Mouse (Mus musculus): Measurements from ENCODE around the gene Ebf1. TPM values are rescaled to one million over a fixed set of nuclear protein-coding genes. Genes with fewer than 3 reads are reported as not detected.
A peak's percentile ranks its signal among the peaks of the same experiment; 100 is the strongest.

The Ebf1 gene
- polyA plus RNA-seq, 1 experiment from 2014 or later = 26.9 TPM

DNA sequence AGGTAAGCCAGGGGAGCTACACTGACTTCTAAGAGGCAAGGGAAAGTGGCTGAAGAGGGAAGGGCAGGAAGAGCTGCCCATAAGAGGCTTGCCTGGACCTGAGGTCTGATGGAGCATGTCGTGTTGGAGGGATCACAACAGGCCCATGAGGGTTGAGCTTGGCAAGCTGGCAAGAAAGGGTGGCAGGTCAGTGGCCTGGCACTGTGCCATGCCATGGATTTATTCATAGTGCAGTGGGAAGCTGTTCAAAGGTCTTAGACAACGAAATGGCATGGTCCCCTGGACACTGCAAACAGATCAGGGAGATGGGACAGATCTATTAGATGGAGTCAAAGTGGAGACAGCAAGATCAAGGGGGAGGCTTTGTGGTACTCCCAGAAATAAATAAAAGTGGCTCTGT is 24.4 kb downstream of the Ebf1 start:
- no peak for ATAC-seq (ENCODE audit: low FRiP score, low TSS enrichment)
- no peaks in the 10 kb centered on the region for H3K9me3 ChIP-seq (ENCODE audit: control insufficient read depth, low read length)
- no peak overlapping the region for H3K4me3 ChIP-seq (ENCODE audit: low read length)
- no peak overlapping the region for H3K4me2 ChIP-seq (replicated peaks; ENCODE audit: low read depth, low read length)
- no peaks in the 10 kb centered on the region for H3K4me1 ChIP-seq (ENCODE audit: control insufficient read depth, insufficient read depth, low read length)
- H3K36me3 ChIP-seq (ENCODE audit: control insufficient read depth, insufficient read depth, low read length) = no peaks in the 10 kb centered on the region
- no peaks in the 10 kb centered on the region for H3K27me3 ChIP-seq (ENCODE audit: control insufficient read depth, insufficient read depth, low read length)
- WGBS = 74% methylated on average over 2 of the region's 2 CpGs
- H3K9ac ChIP-seq (ENCODE audit: low read depth, low read length) = no peak overlapping the region
- H3K27ac ChIP-seq (ENCODE audit: low read depth, low read length) = no peak overlapping the region

DNA sequence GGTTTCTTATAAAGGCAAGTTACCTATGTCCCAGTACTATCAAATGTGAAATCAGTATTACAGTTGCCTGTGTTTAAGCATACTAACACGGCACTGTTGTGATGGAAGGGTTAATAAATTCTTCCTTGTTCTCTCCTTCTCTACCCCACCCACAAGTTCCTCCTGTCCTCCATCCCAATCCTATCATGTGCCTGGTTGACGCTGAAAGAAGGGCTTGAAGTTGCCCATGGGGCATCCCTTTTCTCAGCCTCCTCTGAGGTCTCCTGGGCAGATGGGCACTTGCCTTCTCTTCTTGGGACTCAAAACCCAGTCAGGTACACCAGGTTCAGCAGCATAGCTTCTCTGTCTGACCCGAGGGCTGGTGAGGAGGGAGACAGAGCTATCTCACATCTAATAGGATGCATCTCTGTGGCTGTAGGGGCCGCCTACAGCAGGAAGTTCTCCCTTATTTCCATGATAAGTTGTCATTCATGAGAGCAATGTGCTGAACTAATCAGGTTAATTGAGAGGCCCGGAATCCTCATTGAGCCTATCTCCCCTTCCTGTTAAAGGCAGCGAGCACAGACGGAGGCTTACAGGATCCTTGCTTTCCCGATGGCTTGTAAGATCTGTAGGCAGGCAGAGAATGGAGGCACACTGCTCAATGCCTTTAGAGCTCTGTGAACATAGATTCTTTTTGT is 37.4 kb downstream of the Ebf1 start:
- no peak for ATAC-seq (ENCODE audit: low FRiP score, low TSS enrichment)
- Histone ChIP-seq H3K27ac (ENCODE audit: low read depth, low read length) (no peak overlapping the region), H3K9ac (ENCODE audit: low read depth, low read length) (no peak overlapping the region), H3K27me3 (ENCODE audit: control insufficient read depth, insufficient read depth, low read length) (no peaks in the 10 kb centered on the region), H3K4me3 (ENCODE audit: low read length) (no peak overlapping the region), H3K36me3 (ENCODE audit: control insufficient read depth, insufficient read depth, low read length) (no peaks in the 10 kb centered on the region), H3K4me2 (replicated peaks; ENCODE audit: low read depth, low read length) (no peak overlapping the region), H3K9me3 (ENCODE audit: control insufficient read depth, low read length) (no peaks in the 10 kb centered on the region), H3K4me1 (ENCODE audit: control insufficient read depth, insufficient read depth, low read length) (0 out of 2 replicates have a peak, but pooled peaks cover 3% of the 10 kb centered on the region)
- WGBS = 70% methylated on average over 8 of the region's 8 CpGs

- no peaks in the 10 kb centered on the region for H3K27me3 ChIP-seq (ENCODE audit: control insufficient read depth, insufficient read depth, low read length)
- no peak overlapping the region for H3K4me3 ChIP-seq (ENCODE audit: low read length)
- no peak for ATAC-seq (ENCODE audit: low FRiP score, low TSS enrichment)
- no peak overlapping the region for H3K27ac ChIP-seq (ENCODE audit: low read depth, low read length)
- H3K4me1 ChIP-seq (ENCODE audit: control insufficient read depth, insufficient read depth, low read length) = 0 out of 2 replicates have a peak, but pooled peaks cover 3% of the 10 kb centered on the region
- 32% methylated on average over 5 of the region's 5 CpGs for WGBS
- no peaks in the 10 kb centered on the region for H3K9me3 ChIP-seq (ENCODE audit: control insufficient read depth, low read length)
- H3K9ac ChIP-seq (ENCODE audit: low read depth, low read length) = no peak overlapping the region
- H3K4me2 ChIP-seq (replicated peaks; ENCODE audit: low read depth, low read length) = no peak overlapping the region
- no peaks in the 10 kb centered on the region for H3K36me3 ChIP-seq (ENCODE audit: control insufficient read depth, insufficient read depth, low read length)
These were observed 38.4 kb downstream of the Ebf1 start for GRCm38 (mm10) chr11:44655468-44655867.

DNA sequence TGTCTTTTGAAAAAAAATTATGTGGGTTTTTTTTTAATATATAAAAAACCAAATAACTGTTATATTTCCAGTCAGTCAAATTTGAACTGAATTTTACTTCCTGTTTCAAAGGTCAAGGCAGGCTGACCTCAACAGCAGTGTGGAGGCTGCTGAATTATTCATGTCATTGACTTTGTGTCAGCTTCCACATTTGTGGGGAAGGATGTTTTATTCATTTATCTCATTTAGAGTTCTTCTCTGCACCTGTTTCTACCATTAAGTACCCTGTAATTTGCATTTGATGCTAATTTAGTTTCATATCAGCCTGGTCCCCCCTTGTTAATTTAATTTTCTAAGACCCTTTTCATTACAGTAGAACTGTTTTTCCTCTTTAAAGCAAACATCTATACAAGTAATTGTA is 39.8 kb downstream of the Ebf1 start:
- Histone ChIP-seq H3K27ac (ENCODE audit: low read depth, low read length) (no peak overlapping the region), H3K4me3 (ENCODE audit: low read length) (no peak overlapping the region), H3K9ac (ENCODE audit: low read depth, low read length) (no peak overlapping the region), H3K4me2 (replicated peaks; ENCODE audit: low read depth, low read length) (no peak overlapping the region), H3K36me3 (ENCODE audit: control insufficient read depth, insufficient read depth, low read length) (no peaks in the 10 kb centered on the region), H3K4me1 (ENCODE audit: control insufficient read depth, insufficient read depth, low read length) (0 out of 2 replicates have a peak, but pooled peaks cover 3% of the 10 kb centered on the region), H3K27me3 (ENCODE audit: control insufficient read depth, insufficient read depth, low read length) (no peaks in the 10 kb centered on the region), H3K9me3 (ENCODE audit: control insufficient read depth, low read length) (no peaks in the 10 kb centered on the region)
- no peak for ATAC-seq (ENCODE audit: low FRiP score, low TSS enrichment)

GRCm38 (mm10) chr11:44657833-44658395 is 40.8 kb downstream of the Ebf1 start:
- Histone ChIP-seq H3K27me3 (ENCODE audit: control insufficient read depth, insufficient read depth, low read length) (no peaks in the 10 kb centered on the region), H3K4me2 (replicated peaks; ENCODE audit: low read depth, low read length) (no peak overlapping the region), H3K4me3 (ENCODE audit: low read length) (no peak overlapping the region), H3K4me1 (ENCODE audit: control insufficient read depth, insufficient read depth, low read length) (0 out of 2 replicates have a peak, but pooled peaks cover 3% of the 10 kb centered on the region), H3K9me3 (ENCODE audit: control insufficient read depth, low read length) (no peaks in the 10 kb centered on the region), H3K27ac (ENCODE audit: low read depth, low read length) (no peak overlapping the region), H3K36me3 (ENCODE audit: control insufficient read depth, insufficient read depth, low read length) (no peaks in the 10 kb centered on the region), H3K9ac (ENCODE audit: low read depth, low read length) (no peak overlapping the region)
- no peak for ATAC-seq (ENCODE audit: low FRiP score, low TSS enrichment)
- WGBS = 60% methylated on average over 6 of the region's 6 CpGs

DNA sequence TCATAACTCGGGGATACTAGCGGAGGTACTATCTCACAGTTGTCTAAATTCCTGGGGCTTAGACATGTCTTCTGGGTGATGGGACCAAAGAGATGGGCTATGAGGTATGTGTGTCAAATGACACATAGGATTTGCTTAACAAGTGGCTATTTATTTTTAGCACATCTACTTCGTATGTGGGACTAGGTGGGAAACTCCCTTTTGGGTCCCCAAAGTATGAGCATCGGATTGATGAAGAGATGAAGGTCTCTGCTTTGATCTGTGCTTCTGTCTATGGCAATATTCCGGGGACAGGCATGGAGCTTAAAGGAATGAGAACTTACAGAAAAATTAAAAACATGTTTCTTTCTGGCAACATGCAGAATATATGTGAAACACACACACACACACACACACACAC is 44.8 kb downstream of the Ebf1 start:
- H3K4me3 ChIP-seq (ENCODE audit: low read length) = no peak overlapping the region
- no peaks in the 10 kb centered on the region for H3K36me3 ChIP-seq (ENCODE audit: control insufficient read depth, insufficient read depth, low read length)
- H3K9me3 ChIP-seq (ENCODE audit: control insufficient read depth, low read length) = no peaks in the 10 kb centered on the region
- no peaks in the 10 kb centered on the region for H3K27me3 ChIP-seq (ENCODE audit: control insufficient read depth, insufficient read depth, low read length)
- H3K4me2 ChIP-seq (replicated peaks; ENCODE audit: low read depth, low read length) = no peak overlapping the region
- no peak for ATAC-seq (ENCODE audit: low FRiP score, low TSS enrichment)
- H3K9ac ChIP-seq (ENCODE audit: low read depth, low read length) = no peak overlapping the region
- WGBS = 82% methylated on average over 5 of the region's 5 CpGs
- H3K4me1 ChIP-seq (ENCODE audit: control insufficient read depth, insufficient read depth, low read length) = peaks cover 11% of the 10 kb centered on the region; the same call in 1 of the 2 replicates
- no peak overlapping the region for H3K27ac ChIP-seq (ENCODE audit: low read depth, low read length)

DNA sequence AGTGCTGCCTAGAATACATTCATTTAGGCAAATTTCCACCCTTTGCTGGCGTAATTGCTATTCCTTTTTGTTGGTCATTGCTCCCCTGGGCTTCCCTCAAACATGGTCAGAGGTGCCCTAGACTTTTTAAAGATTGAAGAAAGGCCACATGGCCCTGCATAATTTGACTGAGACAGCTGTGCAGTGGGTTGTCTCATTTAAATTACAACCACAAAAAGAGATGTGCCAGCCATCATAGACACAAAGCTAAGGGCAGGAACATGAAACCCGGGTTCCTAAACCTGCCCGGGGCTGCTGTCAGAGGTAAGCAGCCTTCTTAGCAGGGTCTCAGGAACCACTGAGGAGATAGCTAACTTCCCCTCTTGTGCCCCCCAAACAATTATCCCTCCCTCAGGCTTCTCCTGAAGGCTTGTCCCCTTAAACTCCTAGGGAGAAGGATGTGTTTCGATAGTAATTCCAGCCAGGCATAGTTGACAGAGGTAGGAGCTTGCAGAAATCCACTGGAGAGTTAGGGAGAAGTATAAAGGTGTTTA is 46.6 kb downstream of the Ebf1 start:
- Histone ChIP-seq H3K9me3 (ENCODE audit: control insufficient read depth, low read length) (no peaks in the 10 kb centered on the region), H3K9ac (ENCODE audit: low read depth, low read length) (no peak overlapping the region), H3K4me3 (ENCODE audit: low read length) (no peak overlapping the region), H3K4me2 (replicated peaks; ENCODE audit: low read depth, low read length) (no peak overlapping the region), H3K4me1 (ENCODE audit: control insufficient read depth, insufficient read depth, low read length) (peaks cover 11% of the 10 kb centered on the region; the same call in 1 of the 2 replicates), H3K36me3 (ENCODE audit: control insufficient read depth, insufficient read depth, low read length) (no peaks in the 10 kb centered on the region), H3K27me3 (ENCODE audit: control insufficient read depth, insufficient read depth, low read length) (no peaks in the 10 kb centered on the region), H3K27ac (ENCODE audit: low read depth, low read length) (no peak overlapping the region)
- 45% methylated on average over 4 of the region's 4 CpGs for WGBS
- ATAC-seq (ENCODE audit: low FRiP score, low TSS enrichment) = no peak

DNA sequence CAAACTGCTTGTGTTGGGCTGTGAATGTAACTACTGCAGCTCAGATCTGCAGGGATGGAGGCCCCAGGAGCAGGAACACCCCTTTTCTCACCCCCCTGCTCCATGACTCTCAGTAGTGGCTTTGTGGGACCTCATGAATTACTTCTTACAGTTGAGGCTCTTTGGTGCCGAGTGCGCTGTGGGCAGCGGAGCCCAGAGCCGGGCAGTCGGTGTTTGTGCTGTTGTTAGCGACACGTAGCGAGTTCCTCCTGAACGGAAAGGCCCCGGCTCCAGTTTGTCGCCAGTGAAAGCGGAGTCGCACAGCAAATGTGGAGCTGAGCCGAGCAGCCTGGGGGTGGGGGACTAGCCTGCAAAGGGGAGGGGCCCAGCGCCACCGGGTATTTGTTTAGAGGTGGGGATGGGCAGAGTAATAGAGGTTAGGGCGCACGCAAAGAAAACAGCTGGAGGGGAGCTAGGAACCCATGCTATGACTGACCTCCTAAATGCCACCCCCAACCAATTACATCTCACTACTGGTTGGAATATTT is 48.1 kb downstream of the Ebf1 start:
- no peaks in the 10 kb centered on the region for H3K27me3 ChIP-seq (ENCODE audit: control insufficient read depth, insufficient read depth, low read length)
- H3K4me2 ChIP-seq (replicated peaks; ENCODE audit: low read depth, low read length) = peak overlapping the region; percentile 61
- H3K9ac ChIP-seq (ENCODE audit: low read depth, low read length) = peak overlapping the region; percentile 52
- H3K4me3 ChIP-seq (ENCODE audit: low read length) = peak overlapping the region; percentile 31
- no peaks in the 10 kb centered on the region for H3K36me3 ChIP-seq (ENCODE audit: control insufficient read depth, insufficient read depth, low read length)
- WGBS = 1% methylated on average over 18 of the region's 18 CpGs
- peak; percentile 82 for ATAC-seq (ENCODE audit: low FRiP score, low TSS enrichment)
- H3K27ac ChIP-seq (ENCODE audit: low read depth, low read length) = peak overlapping the region; percentile 56; the same call in 1 of the 2 replicates
- no peaks in the 10 kb centered on the region for H3K9me3 ChIP-seq (ENCODE audit: control insufficient read depth, low read length)
- H3K4me1 ChIP-seq (ENCODE audit: control insufficient read depth, insufficient read depth, low read length) = peaks cover 11% of the 10 kb centered on the region; the same call in 1 of the 2 replicates
